Mouse (Mus musculus) neural tube, embryonic 12.5 days (tissue): ENCODE measurements around the gene H2afv. TPM values are rescaled to one million over a fixed set of nuclear protein-coding genes. Genes with fewer than 3 reads are reported as not detected.
"Not testable (repeated sequence)": the region's sequence is repeated elsewhere in the genome, so short reads cannot be mapped to it uniquely, and the experiment has no call there.

ENCODE experiments used
- ATAC-seq: fragments of 200-750 bp; cut with Nextera tagmentation; 2 replicates; pipeline ENCODE4 v1.8.0; 2017; ENCODE audit warnings: low read depth, mild to moderate bottlenecking, moderate TSS enrichment, moderate library complexity; ENCODE audit not compliant: low FRiP score
- H3K27ac ChIP-seq: fragments of 300-500 bp; sonication (generic); 2 replicates; pipeline ENCODE4 v1.5.1; 2016
- H3K27me3 ChIP-seq: fragments of 300-500 bp; sonication (generic); replicated peaks from 2 replicates; pipeline ENCODE4 v1.6.1; 2016; ENCODE audit warnings: mild to moderate bottlenecking
- H3K36me3 ChIP-seq: fragments of 300-500 bp; sonication (generic); 2 replicates; pipeline ENCODE4 v1.6.1; 2016; ENCODE audit warnings: mild to moderate bottlenecking
- H3K4me1 ChIP-seq: fragments of 300-500 bp; sonication (generic); 2 replicates; pipeline ENCODE4 v1.6.1; 2016
- H3K4me2 ChIP-seq: fragments of 300-500 bp; sonication (generic); replicated peaks from 2 replicates; pipeline ENCODE4 v1.6.1; 2016; ENCODE audit warnings: mild to moderate bottlenecking
- H3K4me3 ChIP-seq: fragments of 300-500 bp; sonication (generic); 2 replicates; pipeline ENCODE4 v1.5.1; 2016
- H3K9ac ChIP-seq: fragments of 300-500 bp; sonication (generic); 2 replicates; pipeline ENCODE4 v1.6.1; 2016; ENCODE audit warnings: mild to moderate bottlenecking
- H3K9me3 ChIP-seq: fragments of 300-500 bp; sonication (generic); 2 replicates; pipeline ENCODE4 v1.6.1; 2016; ENCODE audit warnings: mild to moderate bottlenecking
- WGBS: fragments of 180-500 bp; shearing (Covaris S2); methylation state at CpG from one replicate; pipeline ENCODE4 v1.1.7; 2016; 5-methylcytosine and 5-hydroxymethylcytosine counted together
- polyA plus RNA-seq: library from polyadenylated mRNA; unstranded; fragments of >200 nt; fragmentation: Nextera tagmentation; extraction: Ambion mirVana; gene quantifications from 2 replicates; pipeline ENCODE4 v1.2.1, GENCODE M21; 2016

Gene H2afv
- polyA plus RNA-seq, 1 experiment from 2014 or later: 580 TPM

GRCm38 (mm10) chr11:6420283-6420703 is 23.9 kb downstream of the H2afv start:
- Histone ChIP-seq H3K9me3 (no peaks in the 10 kb centered on the region), H3K4me2 (no peak overlapping the region), H3K27me3 (no peaks in the 10 kb centered on the region), H3K27ac (no peak overlapping the region), H3K4me1 (peaks cover 13% of the 10 kb centered on the region), H3K9ac (no peak overlapping the region), H3K4me3 (no peak overlapping the region), H3K36me3 (peaks cover 53% of the 10 kb centered on the region)
- WGBS: 29% methylated on average over 1 of the region's 1 CpGs
- ATAC-seq: no peak

GRCm38 (mm10) chr11:6419156-6419555 is 25.1 kb downstream of the H2afv start:
- H3K27ac ChIP-seq, H3K9ac ChIP-seq, H3K4me3 ChIP-seq, ATAC-seq, H3K27me3 ChIP-seq, H3K9me3 ChIP-seq, H3K4me2 ChIP-seq: not testable (repeated sequence)
- Histone ChIP-seq H3K4me1 (peaks cover 20% of the 10 kb centered on the region), H3K36me3 (peaks cover 46% of the 10 kb centered on the region)
- 70% methylated on average over 4 of the region's 4 CpGs for WGBS

DNA sequence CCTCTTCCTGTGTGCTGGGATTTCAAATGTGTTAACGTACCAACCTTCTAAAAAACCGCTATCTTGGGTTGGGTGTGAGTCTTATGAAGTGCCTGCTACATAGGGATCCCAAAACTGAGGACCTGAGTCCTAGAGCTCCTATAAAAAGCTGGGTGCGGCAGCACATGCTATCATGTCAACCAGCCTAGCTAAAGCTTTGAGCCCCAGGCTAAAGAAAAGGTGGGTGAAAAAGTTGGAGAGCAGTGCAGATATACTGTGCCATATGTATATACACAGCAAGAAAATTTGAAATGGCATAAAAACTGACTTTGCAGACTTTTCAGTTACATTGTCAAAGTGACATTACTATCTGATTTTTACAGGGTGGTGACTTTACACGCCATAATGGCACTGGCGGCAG is 25.5 kb downstream of the H2afv start:
- ATAC-seq: no peak
- H3K27ac ChIP-seq: no peak overlapping the region
- H3K4me2 ChIP-seq: peak overlapping the region; percentile 33

GRCm38 (mm10) chr11:6417490-6417889 is 26.8 kb downstream of the H2afv start:
- no peaks in the 10 kb centered on the region for H3K27me3 ChIP-seq

More for the DNA sequence above, 25.5 kb downstream of the H2afv start:
- Histone ChIP-seq H3K4me3 (no peak overlapping the region), H3K4me1 (peaks cover 20% of the 10 kb centered on the region), H3K36me3 (peaks cover 42% of the 10 kb centered on the region), H3K9me3 (no peaks in the 10 kb centered on the region), H3K27me3 (no peaks in the 10 kb centered on the region), H3K9ac (no peak overlapping the region)
- WGBS: 90% methylated on average over 5 of the region's 5 CpGs

DNA sequence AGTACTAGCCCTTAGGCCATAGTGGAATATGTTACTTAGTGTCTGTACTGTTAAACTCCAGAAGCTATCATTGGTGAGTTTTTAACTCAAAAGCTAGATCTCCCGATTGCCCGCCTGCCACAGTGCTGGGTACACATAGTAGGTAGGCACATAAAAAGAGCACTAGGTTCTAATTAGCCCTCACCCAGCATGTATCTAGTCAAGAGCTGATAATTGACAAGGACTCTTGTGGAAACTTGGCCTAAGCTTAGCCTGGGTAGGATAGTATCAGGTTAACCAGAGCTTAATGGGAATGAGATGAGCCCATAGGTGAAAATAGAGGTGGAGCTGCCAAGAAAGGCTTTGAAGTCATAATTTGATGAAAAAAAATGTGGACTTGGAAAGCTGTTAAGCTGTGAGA is 27.2 kb downstream of the H2afv start:
- no peak for ATAC-seq
- WGBS: 48% methylated on average over 2 of the region's 2 CpGs
- Histone ChIP-seq H3K4me2 (peak overlapping the region; percentile 85), H3K27ac (no peak overlapping the region), H3K9ac (peak overlapping the region; percentile 96), H3K4me1 (peaks cover 20% of the 10 kb centered on the region), H3K4me3 (peak overlapping the region; percentile 94), H3K27me3 (no peaks in the 10 kb centered on the region), H3K9me3 (no peaks in the 10 kb centered on the region), H3K36me3 (peaks cover 27% of the 10 kb centered on the region)

More at GRCm38 (mm10) chr11:6417490-6417889, 26.8 kb downstream of the H2afv start:
- Histone ChIP-seq H3K4me1 (peaks cover 20% of the 10 kb centered on the region), H3K4me2 (peak overlapping the region; percentile 85), H3K9ac (no peak overlapping the region), H3K4me3 (peak overlapping the region; percentile 94), H3K36me3 (peaks cover 30% of the 10 kb centered on the region), H3K9me3 (no peaks in the 10 kb centered on the region), H3K27ac (no peak overlapping the region)
- ATAC-seq: no peak

- H3K27ac ChIP-seq: peak overlapping the region; percentile 90
- H3K27me3 ChIP-seq: no peaks in the 10 kb centered on the region
- peaks cover 20% of the 10 kb centered on the region for H3K4me1 ChIP-seq
- peak overlapping the region; percentile 85 for H3K4me2 ChIP-seq
- no peaks in the 10 kb centered on the region for H3K9me3 ChIP-seq
- peaks cover 27% of the 10 kb centered on the region for H3K36me3 ChIP-seq
- H3K9ac ChIP-seq: peak overlapping the region; percentile 96
- WGBS: 2% methylated on average over 30 of the region's 30 CpGs
- H3K4me3 ChIP-seq: peak overlapping the region; percentile 94
- ATAC-seq: peak; percentile 62
These were observed 27.7 kb downstream of the H2afv start for GRCm38 (mm10) chr11:6416405-6417034.

- no peaks in the 10 kb centered on the region for H3K9me3 ChIP-seq
- ATAC-seq: peak; percentile 94
- H3K27me3 ChIP-seq: no peaks in the 10 kb centered on the region
- peak overlapping the region; percentile 96 for H3K9ac ChIP-seq
- peak overlapping the region; percentile 85 for H3K4me2 ChIP-seq
- peaks cover 20% of the 10 kb centered on the region for H3K4me1 ChIP-seq
- H3K27ac ChIP-seq: peak overlapping the region; percentile 90
- H3K4me3 ChIP-seq: peak overlapping the region; percentile 94
- under 1% methylated on average over 98 of the region's 102 CpGs for WGBS
- peaks cover 23% of the 10 kb centered on the region for H3K36me3 ChIP-seq
These were observed 28.5 kb downstream of the H2afv start for GRCm38 (mm10) chr11:6415551-6416404.

DNA sequence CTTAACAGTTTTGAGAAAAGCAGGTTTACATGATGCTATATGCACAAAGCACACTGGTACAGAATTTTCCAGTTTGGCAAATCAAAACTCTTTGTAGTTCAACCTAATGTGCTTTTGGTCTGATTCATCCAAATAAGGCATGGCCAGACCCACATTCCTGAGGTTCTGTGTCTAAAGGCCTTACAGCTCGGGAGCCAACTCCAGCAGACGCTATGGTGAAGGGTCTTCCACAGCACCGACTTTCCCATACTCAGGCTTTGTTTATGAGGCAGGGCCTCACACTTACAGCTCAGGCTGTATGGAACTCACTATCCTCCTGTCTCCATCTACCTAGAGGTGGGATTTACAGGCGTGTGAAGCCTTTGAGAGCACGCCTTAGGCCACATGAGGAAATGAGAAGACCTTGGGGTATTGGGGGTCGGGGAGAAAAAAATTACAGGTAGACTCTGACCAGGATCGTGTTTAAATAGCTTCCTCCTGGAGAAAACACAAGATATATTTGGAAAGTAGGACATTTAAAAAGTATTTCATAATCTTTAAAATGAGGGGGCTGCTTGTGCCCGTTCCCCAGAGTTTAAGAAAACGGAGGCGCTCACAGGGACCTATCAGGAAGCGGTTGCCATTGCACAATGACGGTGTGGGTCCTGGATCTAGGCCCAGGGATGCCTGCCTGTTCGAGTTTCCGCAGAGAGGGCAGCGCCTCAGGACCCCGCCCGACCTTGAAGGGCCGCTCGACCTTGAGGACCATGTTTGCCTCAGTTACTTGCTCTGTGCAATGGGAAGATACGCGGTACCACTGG is 29.3 kb downstream of the H2afv start, which contains the start of gene Ppia:
Ppia (plus strand) TSS at position 693 of the 800 bp plus-strand sequence.
- Histone ChIP-seq H3K9ac (peak within 1 kb of the TSS; percentile 96), H3K36me3 (peaks cover 14% of the 10 kb centered on the region), H3K4me2 (peak within 1 kb of the TSS; percentile 85), H3K27ac (peak within 1 kb of the TSS; percentile 90), H3K4me1 (peaks cover 20% of the 10 kb centered on the region), H3K9me3 (no peaks in the 10 kb centered on the region), H3K4me3 (peak within 1 kb of the TSS; percentile 94), H3K27me3 (no peaks in the 10 kb centered on the region)
- no peak; the same call in 1 of the 2 replicates for ATAC-seq
- WGBS: 8% methylated on average over 21 of the region's 21 CpGs

DNA sequence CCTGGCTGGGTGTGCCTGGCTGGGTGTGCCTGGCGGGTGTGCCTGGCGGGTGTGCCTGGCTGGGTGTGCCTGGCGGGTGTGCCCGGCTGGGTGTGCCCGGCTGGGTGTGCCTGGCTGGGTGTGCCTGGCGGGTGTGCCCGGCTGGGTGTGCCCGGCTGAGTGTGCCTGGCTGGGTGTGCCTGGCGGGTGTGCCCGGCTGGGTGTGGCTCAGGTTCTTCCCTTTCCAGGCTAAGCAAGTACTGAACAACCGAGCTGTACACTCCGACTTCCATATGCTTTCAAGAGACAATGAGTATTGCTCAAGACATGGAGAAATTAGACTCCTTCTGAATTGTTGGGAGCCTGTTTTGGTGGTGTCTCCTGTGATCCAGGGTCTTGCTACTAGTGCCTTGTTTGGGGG is 31.0 kb downstream of the H2afv start:
- ATAC-seq: no peak
- H3K4me1 ChIP-seq: peaks cover 20% of the 10 kb centered on the region
- H3K27ac ChIP-seq: no peak overlapping the region
- 95% methylated on average over 12 of the region's 12 CpGs for WGBS
- no peak overlapping the region for H3K4me2 ChIP-seq
- no peak overlapping the region for H3K9ac ChIP-seq
- H3K9me3 ChIP-seq: no peaks in the 10 kb centered on the region
- H3K36me3 ChIP-seq: peaks cover under 1% of the 10 kb centered on the region
- H3K27me3 ChIP-seq: no peaks in the 10 kb centered on the region
- no peak overlapping the region for H3K4me3 ChIP-seq

DNA sequence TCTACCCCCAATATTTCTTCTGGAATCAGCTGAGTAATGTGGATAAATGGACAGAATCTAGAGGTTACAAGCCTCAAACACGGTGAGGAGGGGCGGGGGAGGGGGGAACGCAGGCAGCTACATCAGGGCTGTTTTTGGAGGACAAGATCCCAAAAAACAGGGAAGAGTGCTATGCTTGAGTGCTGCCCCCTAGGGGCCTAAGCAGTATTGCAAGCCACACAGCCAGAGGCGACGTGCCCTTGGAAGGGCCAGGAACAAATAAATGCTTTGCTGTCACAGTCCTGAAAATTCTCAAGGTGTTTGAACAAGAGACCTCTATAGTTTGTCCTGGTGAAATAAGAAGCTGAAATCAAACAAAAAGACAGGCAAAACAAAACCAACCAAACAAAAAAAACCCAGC is 32.6 kb downstream of the H2afv start:
- WGBS: 4% methylated on average over 5 of the region's 5 CpGs
- H3K4me3 ChIP-seq: no peak overlapping the region
- H3K27ac ChIP-seq: no peak overlapping the region
- H3K4me1 ChIP-seq: peaks cover 8% of the 10 kb centered on the region
- no peak for ATAC-seq
- no peaks in the 10 kb centered on the region for H3K27me3 ChIP-seq
- H3K36me3 ChIP-seq: no peaks in the 10 kb centered on the region
- no peak overlapping the region for H3K4me2 ChIP-seq
- H3K9me3 ChIP-seq: no peaks in the 10 kb centered on the region
- H3K9ac ChIP-seq: no peak overlapping the region

DNA sequence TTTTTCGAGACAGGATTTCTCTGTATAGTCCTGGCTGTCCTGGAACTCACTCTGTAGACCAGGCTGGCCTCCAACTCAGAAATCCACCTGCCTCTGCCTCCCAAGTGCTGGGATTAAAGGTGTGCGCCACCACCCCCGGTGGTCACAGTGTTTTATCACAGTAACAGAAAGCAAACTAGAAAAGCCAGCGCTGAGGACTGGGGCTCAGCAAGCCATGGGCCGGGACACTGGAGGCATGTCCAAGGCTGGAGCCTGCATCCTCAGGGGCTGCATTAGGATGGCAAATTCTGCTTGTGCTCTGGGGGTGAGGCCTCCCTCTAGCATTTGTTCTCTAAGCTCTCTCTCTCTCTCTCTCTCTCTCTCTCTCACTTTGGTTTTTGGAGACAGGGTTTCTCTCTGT is 33.5 kb downstream of the H2afv start:
- H3K27ac ChIP-seq, H3K9me3 ChIP-seq, ATAC-seq, H3K36me3 ChIP-seq, H3K27me3 ChIP-seq, H3K4me3 ChIP-seq, H3K4me2 ChIP-seq, H3K9ac ChIP-seq: not testable (repeated sequence)
- H3K4me1 ChIP-seq: peaks cover 12% of the 10 kb centered on the region
- WGBS: 88% methylated on average over 5 of the region's 5 CpGs
